Mouse (Mus musculus): ENCODE data around the gene Mrpl40.
"Not testable (repeated sequence)": the region's sequence is repeated elsewhere in the genome, so short reads cannot be mapped to it uniquely, and the experiment has no call there.

Mrpl40 gene

DNA sequence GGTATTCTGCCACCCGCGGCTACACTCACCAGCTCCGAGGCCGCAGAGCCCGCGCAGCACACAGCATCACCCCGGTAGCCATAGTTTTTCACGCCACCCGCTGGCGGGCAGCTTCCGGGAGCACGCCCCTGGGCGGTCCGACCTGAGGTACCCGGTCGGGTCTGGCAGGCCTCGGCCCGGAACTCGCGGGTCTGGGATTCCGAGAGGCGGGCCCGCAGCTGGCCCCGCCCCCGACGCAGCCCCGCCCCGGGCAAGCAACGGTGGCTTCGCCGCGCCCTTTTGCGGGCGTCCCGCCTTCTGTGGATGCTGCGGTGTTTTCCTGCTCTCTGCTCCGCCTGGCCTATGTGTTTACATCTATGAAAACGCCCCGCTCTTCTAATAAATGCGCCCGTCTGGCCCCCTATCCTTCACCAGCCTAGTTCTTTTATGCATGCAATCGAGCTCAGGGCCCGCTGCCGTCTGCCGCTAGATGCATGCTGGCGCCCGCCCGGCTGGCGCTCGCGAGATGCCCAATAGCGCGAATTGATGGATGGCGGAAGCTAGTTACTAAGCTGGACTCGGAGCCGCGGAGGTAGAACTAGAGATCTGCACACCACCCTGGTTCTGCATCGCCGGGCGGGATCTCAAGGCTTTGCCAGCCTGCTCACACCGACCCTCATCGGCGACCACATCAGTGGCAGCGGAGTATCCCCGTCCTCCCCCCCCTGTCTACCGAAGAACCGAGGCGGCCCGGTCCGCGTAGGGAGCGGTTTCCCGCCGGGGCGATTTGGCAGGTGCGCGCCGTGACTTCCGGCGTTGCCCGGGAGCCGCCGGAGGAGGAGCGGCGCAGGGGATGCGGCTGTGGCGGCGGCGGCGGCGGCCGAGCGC is at the start of gene Mrpl40, which contains the start of gene Hira:
Gene Mrpl40 (minus strand): TSS at position 421 of the 867 bp plus-strand sequence.
Gene Hira (plus strand): TSS at position 596 of the 867 bp plus-strand sequence.
- DNase-seq (ENCODE audit: low spot score): peak; percentile 88

DNA sequence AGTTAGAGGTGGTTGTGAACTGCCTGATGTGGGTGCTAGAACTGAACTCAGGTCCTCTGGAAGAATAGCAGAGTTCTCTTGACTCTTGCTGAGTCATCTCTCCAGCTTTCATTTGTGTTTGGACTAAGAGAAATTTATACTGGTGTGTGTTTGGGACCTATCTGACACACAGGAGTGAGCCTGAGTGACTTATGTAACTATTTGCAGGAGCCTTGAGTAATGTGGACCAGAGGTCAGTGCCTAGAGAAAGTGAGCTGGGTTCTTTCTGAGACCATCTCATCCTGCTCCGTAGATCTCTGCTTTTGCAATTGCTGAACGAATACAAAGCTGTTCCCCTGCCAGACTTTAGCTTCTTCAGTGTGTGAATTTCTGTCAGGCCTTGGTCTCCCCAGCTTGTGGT is 45.1 kb upstream of the Mrpl40 start:
- no peak for DNase-seq (ENCODE audit: low spot score)

DNA sequence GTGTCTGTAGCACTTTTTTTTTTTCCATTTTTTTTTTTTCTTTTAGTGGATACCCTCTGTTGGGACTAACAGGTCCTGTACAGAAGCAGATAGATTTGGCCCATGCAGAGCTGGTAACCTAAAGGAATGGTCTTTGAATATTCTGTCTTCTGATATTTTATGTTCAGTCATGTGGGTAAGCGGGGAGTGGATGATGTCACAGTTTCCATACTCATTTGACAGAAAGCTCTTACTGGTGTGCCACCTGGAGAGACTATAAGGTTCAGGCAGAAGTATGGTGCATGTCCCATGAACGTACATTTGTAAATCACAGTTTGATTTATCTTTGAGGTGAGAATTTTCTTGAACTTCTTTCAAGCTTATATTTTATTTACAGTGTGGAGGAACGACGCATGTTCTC is 39.4 kb upstream of the Mrpl40 start:
- no peak for DNase-seq (ENCODE audit: low spot score)

DNA sequence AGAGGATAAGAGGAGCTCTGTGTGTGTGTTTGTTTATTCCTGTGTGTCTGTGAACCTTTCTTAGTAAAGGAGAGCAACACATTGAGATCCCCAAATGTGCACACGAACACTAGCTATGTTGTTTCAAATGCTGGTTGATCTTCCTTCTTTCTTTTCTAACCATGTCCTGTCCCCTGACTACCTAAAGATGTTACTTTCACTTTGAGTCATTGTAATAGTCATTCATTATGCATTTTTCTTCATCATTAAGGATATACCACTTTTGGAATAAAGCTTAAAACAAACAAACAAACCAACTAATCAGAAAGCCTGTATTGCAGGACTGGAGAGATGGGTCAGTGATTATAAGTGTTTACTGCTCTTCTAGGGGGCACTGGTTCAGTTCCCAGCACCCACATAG is 29.0 kb upstream of the Mrpl40 start:
- DNase-seq (ENCODE audit: low spot score): no peak

DNA sequence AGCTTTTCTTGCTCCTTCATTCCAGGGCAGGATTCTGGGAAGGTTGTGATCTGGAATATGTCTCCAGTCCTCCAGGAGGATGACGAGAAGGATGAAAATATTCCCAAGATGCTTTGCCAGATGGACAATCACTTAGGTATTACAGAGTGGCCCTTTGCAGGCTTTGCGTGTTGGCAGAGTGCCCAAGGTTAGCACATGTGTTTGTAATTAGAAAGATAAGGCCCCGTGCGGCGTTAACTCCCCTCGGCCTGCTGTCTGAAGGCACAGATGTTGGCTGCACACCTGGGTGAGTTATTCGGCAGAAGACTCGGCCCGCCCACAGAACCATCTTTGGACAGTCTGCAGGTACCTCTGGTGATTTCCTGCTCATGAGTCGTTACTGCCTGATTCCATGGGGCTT is 19.8 kb upstream of the Mrpl40 start:
- no peak for DNase-seq (ENCODE audit: low spot score)

DNA sequence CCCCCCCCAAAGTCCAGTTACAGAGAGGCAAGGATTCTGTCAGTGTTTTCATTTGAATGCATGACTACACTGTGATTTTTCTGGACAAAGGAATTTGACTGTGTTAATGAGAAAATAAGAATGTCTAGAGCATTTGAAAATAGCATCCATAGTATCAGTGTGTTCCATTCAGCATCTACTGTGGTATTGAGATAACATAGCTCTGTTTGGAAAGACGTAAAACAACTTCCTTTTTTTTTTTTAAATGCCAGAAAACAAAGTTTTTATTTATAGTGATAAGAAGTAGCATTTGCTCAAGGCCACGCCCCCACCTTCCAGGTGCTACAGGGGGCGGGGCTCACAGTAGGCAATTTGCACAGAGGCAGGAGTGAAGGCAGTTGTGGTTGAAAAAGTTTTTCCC is 18.6 kb upstream of the Mrpl40 start:
- DNase-seq (ENCODE audit: low spot score): no peak

DNA sequence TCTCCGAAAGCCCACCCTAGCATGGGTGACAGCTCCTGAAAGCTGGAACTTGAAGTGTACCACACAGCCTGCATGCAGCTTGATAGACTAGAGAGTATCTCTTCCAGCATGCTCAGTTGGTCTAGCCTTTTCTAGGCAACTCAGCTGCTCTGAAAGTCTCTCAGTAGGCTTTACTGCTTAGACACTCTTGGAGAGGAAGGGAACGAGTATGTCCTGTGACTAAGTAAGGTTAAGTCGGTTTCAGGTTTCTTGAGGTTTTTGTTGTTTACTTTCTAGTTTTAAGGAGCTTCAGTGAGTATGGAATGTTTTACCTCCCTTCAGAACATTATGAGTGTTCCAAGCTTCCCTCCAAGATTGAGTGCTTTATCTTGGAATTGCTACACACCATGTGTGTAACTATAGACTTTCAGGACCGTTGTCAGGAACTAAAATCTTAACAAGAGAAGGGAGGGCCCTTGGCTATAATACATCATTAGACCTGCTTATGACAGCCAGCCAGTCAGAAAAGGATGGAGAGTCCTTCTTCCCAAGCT is 17.2 kb upstream of the Mrpl40 start:
- no peak for DNase-seq (ENCODE audit: low spot score)

DNA sequence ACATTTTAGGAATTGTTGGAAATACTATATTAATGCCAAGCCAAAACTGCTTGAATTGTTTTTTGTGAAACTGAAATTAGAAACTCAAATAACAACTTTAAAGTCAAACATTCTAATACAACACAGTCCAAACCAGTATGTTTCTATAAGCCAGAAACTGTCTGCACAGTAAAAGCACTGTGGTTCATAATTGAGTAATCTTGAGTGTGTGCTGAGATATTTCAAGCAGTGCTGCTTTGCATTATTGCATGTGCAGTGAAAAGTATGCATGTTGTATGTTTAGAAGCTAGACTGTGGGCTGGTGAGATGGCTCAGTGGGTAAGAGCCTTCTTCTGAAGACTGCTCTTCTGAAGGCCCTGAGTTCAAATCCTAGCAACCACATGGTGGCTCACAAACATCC is 7.4 kb upstream of the Mrpl40 start:
- DNase-seq (ENCODE audit: low spot score): no peak

DNA sequence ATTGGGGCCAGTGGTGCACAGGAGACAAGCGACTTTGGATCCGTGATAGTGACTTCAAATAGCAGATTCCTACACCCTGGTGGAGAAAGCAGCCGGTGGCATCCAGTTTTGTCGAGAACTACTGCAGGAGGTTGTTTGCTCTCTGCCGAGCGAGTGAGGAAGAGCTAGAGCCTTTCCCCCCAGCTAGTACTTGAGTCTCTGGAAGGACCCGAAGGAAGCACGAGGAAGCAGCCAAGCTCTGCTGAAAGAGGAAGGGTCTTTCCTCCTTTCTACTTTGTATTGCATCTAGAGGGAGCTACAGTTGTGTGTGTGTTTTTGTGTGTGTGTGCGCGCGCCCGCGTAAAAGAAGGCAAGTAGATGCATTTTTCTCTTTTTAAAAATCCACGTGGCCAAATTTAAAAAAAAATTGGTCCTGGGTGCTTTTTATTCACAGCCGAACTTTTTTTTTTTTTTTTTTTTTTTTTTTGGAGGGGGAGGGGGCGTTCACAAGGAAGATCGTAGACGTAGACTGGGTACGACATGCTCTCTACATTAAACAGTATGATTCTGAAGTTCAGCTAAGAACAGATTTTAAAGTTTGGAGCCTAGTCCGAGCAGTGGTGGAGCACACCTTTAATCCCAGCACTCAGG is 1.5 kb upstream of the Mrpl40 start:
- DNase-seq (ENCODE audit: low spot score): no peak

DNA sequence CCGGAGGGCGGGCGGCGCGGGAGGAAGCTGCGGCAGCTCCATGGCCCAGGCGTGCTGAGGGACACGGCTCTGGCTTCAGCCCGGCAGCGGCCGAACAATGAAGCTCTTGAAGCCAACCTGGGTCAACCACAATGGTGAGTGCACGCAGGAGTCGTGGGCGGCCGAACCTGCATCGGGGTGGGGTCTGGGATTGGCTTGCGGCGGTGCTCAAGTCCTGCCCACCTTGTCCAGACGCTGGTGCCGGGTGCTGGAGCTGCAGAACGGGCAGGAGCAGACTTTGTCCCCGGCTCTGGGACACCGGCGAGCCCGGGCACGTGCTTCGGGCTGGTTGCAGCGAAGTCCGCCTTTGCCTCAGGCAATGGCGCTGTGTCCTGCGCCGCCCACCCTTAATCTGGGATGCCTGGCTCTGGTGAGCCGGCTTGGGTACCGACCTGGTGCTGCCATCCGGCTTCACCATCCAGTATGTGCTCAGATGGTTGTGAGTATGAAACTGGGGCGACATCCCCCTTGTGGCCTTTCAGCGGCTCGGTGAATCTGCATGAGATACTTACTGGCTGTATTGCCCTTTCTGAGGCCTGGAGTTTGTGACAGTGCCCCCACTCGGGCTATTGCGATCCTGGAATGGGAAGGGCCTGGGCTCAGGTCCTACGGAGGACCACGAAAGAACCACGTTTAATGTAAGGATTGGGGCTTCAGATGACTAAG is 876 bp upstream of the Mrpl40 start:
- peak; percentile 23 for DNase-seq (ENCODE audit: low spot score)

DNA sequence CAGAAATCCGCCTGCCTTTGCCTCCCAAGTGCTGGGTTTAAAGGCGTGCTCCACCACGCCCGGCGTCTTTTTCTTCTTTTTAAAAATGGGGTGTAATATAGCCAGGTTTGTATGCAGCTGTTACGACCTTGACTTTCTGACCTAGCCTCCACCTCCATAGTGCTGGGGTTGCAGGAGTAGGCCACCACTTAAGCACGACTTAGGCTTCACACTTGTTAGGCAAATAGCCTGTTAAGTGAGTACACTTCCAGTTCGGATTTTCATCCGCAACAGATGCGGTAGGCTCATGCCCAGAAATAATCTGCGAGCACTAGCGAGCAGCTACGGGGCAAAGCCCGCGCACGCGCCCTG is 596 bp downstream of the Mrpl40 start:
- DNase-seq (ENCODE audit: low spot score): no peak

DNA sequence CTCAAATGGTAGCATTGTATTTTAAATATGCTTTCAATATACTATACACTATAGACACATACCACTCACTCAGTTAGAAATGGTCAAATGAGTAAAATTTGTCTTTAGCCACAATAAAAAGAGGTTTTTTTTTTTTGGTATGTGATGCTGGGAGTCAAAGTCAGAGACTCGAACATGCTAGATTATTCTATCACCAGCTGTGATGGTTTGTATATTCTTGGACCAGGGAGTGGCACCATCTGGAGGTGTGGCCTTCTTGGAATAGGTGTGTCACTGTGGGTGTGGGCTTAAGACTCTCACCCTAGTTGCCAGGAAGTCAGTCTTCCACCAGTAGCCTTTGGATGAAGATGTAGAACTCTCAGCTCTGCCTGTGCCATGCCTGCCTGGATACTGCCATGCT is 6.2 kb downstream of the Mrpl40 start:
- not testable (repeated sequence) for DNase-seq (ENCODE audit: low spot score)

DNA sequence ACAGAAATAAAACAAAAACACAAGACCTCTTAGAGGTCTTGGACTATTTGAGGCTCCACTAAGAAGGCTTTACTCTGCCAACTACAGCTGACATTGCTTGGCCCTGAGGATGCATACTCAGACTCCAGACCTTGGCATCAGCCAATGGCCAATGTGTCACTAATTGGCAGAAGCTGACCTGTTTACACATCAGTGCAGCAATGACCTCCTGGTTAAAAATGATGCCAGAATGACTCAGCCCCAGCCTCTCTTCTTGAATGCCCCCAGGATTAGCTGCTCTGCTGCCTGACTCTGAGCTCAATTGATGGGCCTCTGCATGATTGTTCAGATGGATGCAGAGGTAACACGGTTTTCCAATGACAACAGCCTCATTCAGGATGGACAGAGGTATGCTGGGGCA is 16.5 kb downstream of the Mrpl40 start:
- no peak for DNase-seq (ENCODE audit: low spot score)

DNA sequence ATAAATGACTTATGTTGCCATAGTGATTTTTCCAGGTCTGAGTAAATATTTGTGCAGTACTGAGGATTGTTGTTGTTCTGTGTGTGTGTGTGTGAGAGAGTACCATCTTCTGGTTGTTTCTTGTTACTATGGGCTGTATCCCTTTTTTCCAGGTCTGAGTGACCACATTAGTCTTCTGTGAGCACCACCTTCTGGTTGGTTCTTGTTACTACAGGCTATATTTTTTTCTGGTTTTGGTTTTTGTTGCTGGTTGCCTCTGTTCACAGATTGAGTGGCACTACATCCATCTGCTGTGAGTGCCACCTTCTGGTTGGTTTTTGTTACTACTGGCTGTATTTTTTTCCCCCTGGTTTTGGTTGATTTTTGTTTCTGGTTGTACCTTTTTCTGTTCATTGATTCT is 18.1 kb downstream of the Mrpl40 start:
- DNase-seq (ENCODE audit: low spot score): no peak

DNA sequence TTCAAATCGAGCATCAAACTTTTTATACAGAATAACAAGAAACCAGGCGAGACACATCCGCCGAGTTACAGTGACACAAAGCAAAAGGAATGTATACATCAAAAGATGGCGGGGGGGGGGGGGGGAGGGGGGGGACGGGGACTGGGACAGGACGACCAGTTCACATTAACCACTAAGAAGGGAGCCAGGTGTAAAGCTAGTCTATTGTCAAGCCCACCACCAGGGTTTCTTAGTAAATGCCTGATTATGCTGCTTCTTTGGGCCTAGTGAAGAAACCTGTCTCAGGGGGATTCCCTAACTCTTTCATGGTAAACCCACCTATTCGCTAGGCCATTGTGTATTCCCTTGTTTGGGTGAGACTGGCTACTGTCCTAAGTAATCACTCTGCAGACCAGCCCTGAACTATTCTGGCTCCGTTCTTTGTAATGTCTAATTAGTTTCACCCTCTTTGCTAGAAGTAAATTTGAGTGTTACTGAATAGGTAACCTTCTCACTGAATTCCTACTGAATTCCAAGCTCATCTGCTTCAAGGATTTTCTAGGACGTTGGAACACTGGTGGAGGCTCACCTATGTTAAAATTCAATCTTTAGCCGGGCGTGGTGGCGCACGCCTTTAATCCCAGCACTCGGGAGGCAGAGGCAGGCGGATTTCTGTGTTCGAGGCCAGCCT is 27.0 kb downstream of the Mrpl40 start:
- DNase-seq (ENCODE audit: low spot score): not testable (repeated sequence)

DNA sequence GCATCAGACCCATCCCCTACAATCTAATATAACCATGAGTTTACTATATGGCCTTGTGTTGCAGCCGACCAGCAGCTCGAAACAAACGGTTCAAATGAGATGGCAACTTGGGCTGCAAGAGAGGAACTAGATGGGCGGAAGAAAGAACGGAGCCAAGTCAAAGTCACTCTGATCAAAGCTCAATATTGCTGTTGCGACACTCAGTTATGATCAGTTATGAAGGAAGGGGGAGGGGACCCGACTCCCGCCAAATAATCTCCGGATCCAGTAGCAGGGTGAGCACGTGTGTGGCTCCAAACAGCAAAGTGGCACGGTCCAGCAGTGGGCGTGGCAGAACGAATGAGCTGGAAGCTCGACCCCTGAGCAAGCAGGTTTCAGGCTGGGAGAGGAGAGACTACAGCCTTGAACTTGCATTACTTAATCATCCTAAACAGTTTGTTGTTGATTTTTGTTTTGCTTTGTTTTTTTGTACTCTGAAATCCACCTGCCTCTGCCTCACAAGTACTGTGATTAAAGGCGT is 30.3 kb downstream of the Mrpl40 start:
- no peak for DNase-seq (ENCODE audit: low spot score)

DNA sequence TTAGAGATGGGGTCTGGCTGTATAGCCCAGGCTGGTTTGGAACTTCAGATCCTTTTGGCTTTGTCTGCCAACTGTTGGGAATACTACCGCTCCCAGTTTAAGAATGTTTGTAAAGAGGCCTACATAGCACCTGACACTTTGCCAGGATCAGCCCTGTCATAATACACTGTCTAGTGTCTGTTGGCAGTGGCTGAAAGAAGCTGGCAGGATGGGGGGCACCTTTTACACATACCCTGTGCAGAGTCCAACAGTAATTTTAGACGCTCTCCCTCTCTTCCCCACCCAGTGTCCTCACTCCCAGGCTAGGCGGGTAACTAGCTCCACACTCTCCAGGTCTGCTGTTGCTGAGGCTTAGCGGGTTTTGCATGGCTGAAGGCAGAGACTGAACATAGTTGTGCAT is 38.3 kb downstream of the Mrpl40 start:
- DNase-seq (ENCODE audit: low spot score): no peak

DNA sequence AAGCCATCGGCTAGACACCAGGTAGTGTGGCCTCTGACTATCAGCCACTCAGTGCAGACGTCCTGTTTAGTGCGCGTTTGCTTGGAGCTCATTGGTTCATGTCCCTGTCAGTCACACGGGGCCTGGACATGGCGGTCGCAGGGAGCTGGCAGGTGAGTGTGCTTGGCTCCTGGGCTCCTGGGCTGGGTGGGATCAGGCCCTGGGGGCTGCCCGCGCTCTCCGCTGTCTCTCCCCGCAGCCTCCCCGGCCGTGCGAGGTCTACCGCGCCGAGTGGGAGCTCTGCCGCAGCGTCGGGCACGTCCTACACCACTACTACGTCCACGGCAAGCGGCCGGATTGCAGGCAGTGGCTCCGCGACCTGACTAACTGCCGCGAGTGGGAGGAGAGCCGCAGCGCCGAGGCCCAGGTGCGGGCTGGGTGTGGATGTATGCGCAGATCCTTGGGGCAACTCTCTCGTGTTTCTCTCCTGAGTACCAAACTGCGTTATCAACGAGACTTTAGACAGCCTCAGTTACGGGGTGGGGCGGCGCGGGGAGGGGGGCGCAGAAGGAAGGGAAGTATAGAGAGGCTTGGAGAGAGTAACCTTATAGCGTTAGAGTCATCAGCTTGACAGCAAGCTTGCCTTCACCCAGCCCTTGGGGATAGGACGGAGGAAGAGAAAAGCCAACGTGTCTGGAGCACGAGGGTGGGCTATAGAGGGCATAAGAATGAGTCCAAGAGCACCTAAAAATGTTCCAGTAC is 40.0 kb downstream of the Mrpl40 start, which contains the start of the genes 2510002D24Rik and Gm28539:
Gene 2510002D24Rik (plus strand): TSS at position 111 of the 741 bp plus-strand sequence.
Gene Gm28539 (plus strand): TSS at position 117 of the 741 bp plus-strand sequence.
- peak; percentile 85 for DNase-seq (ENCODE audit: low spot score)

DNA sequence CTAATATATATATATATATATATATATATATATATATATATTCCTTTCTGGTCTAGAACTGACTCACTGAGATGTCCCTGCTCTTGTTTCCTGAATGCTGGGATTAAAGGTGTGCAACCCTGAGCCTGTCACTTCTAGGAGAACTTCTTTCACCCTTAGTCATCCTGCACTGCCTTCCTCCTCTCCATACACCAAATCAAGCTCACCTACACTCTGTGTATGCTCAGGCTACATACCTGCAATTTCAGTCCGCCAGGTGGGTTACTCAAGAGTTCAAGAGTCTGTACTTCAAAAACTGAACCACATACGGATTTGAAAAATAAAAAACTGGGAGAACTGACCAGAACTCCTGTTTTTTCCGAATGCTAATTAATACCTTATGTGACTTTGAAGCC is 40.6 kb downstream of the Mrpl40 start:
- no peak for DNase-seq (ENCODE audit: low spot score)

DNA sequence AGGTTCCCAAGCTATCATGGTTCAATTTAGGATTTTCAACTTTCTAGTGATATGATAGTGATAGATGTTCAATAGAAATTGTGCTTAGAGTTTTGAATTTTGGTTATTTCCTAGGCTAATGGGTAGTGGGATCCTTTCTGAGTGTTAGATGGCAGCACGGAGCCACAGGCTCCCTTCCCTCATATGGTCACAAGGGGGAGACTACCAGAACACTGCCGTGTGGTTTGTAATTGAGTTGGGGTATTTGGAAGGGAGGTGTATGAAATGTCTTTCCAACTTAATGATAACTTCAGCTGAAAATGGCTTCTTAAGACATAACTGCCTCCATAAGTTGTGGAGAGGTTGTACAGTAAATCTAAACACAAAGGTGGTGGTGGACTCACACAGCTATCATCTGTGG is 43.2 kb downstream of the Mrpl40 start:
- no peak for DNase-seq (ENCODE audit: low spot score)

DNA sequence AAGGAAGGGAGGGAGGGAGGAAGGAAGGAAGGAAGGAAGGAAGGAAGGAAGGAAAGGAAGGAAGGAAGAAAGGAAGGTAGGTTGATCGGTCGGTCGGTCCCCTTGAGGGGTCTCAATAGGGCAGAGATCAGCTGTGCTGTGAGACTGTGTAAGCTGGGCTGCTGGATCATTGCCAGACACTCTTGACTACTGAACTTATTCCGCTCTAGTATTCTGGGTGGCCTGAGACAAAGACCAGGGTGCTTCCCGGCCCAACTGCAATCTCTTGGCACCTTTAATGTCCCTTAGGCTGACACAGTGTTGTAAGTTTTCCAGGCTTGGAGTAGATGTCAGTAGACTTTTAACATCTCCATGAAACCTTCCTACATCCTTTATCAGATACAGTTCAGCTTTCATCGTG is 47.6 kb downstream of the Mrpl40 start:
- no peak for DNase-seq (ENCODE audit: low spot score)
